Mouse (Mus musculus): ENCODE data around the gene Nfatc4. TPM values are rescaled to one million over a fixed set of nuclear protein-coding genes. Genes with fewer than 3 reads are reported as not detected.

The Nfatc4 gene
- 2.8 TPM for polyA plus RNA-seq (2012; fragmentation: generic; extraction: Trizol)

GRCm38 (mm10) chr14:55822991-55823762 lies at the start of gene Nfatc4:
Gene Nfatc4 (plus strand): TSS chr14:55823144.
- H3K27me3 ChIP-seq (ENCODE audit: control insufficient read depth, insufficient read depth, insufficient read length): no peaks in the 10 kb centered on the region
- peak within 1 kb of the TSS; percentile 83 for H3K4me2 ChIP-seq (ENCODE audit: low read depth)
- H3K36me3 ChIP-seq (ENCODE audit: control insufficient read depth, insufficient read depth): no peaks in the 10 kb centered on the region
- peak within 1 kb of the TSS; percentile 27 for H3ac ChIP-seq (ENCODE audit: control insufficient read depth, insufficient read length)
- TF ChIP-seq MYOG (IDR thresholded peaks at IDR 0.05; ENCODE audit: control insufficient read depth in 1 of 3, insufficient read depth in 1 of 3, insufficient read length in 2 of 3, low read depth in 2 of 3) (no peak), POLR2A (IDR thresholded peaks at IDR 0.05; ENCODE audit: insufficient read length, low read depth) (peak; percentile 21)
- H3K4me3 ChIP-seq: peak within 1 kb of the TSS; percentile 31
- H3K79me2 ChIP-seq (ENCODE audit: control insufficient read depth, insufficient read depth): no peaks in the 10 kb centered on the region

- H3K36me3 ChIP-seq (ENCODE audit: control insufficient read depth, insufficient read depth): no peaks in the 10 kb centered on the region
- H3K79me2 ChIP-seq (ENCODE audit: control insufficient read depth, insufficient read depth): no peaks in the 10 kb centered on the region
- no peak overlapping the region for H3K4me2 ChIP-seq (ENCODE audit: low read depth)
- peaks cover 34% of the 10 kb centered on the region for H3K27me3 ChIP-seq (ENCODE audit: control insufficient read depth, insufficient read depth, insufficient read length)
- no peak overlapping the region for H3K4me3 ChIP-seq
- TF ChIP-seq TCF12 (IDR thresholded peaks at IDR 0.05; ENCODE audit: insufficient read depth, poor library complexity, severe bottlenecking): no peak
- TF ChIP-seq MAX (IDR thresholded peaks at IDR 0.05; ENCODE audit: low read depth): no peak
- no peak for TF ChIP-seq SRF (IDR thresholded peaks at IDR 0.05; ENCODE audit: control insufficient read depth, insufficient read length, low read depth)
- no peak for TF ChIP-seq REST (IDR thresholded peaks at IDR 0.05; ENCODE audit: insufficient read depth, insufficient read length)
- no peak for TF ChIP-seq MYOG (IDR thresholded peaks at IDR 0.05; ENCODE audit: control insufficient read depth in 1 of 3, insufficient read depth in 1 of 3, insufficient read length in 2 of 3, low read depth in 2 of 3)
- TF ChIP-seq CEBPB (IDR thresholded peaks at IDR 0.05; ENCODE audit: insufficient read depth, poor library complexity, severe bottlenecking): no peak
- TF ChIP-seq POLR2A (IDR thresholded peaks at IDR 0.05; ENCODE audit: insufficient read length, low read depth): no peak
- H3ac ChIP-seq (ENCODE audit: control insufficient read depth, insufficient read length): no peak overlapping the region
Observed at GRCm38 (mm10) chr14:55776711-55777110, 46.2 kb upstream of the Nfatc4 start.

GRCm38 (mm10) chr14:55777176-55777575 lies 45.8 kb upstream of the Nfatc4 start:
- Histone ChIP-seq H3K79me2 (ENCODE audit: control insufficient read depth, insufficient read depth) (no peaks in the 10 kb centered on the region), H3K36me3 (ENCODE audit: control insufficient read depth, insufficient read depth) (no peaks in the 10 kb centered on the region), H3K4me3 (no peak overlapping the region), H3ac (ENCODE audit: control insufficient read depth, insufficient read length) (no peak overlapping the region), H3K27me3 (ENCODE audit: control insufficient read depth, insufficient read depth, insufficient read length) (peaks cover 30% of the 10 kb centered on the region), H3K4me2 (ENCODE audit: low read depth) (no peak overlapping the region)
- TF ChIP-seq REST (IDR thresholded peaks at IDR 0.05; ENCODE audit: insufficient read depth, insufficient read length) (no peak), CEBPB (IDR thresholded peaks at IDR 0.05; ENCODE audit: insufficient read depth, poor library complexity, severe bottlenecking) (no peak), E2F4 (IDR thresholded peaks at IDR 0.05; ENCODE audit: insufficient read depth) (no peak), MAX (IDR thresholded peaks at IDR 0.05; ENCODE audit: low read depth) (no peak), TCF3 (IDR thresholded peaks at IDR 0.05; ENCODE audit: insufficient read length, low read depth) (no peak), POLR2AphosphoS2 (IDR thresholded peaks at IDR 0.05; ENCODE audit: insufficient read length, low read depth) (no peak), SRF (IDR thresholded peaks at IDR 0.05; ENCODE audit: control insufficient read depth, insufficient read length, low read depth) (no peak), USF1 (IDR thresholded peaks at IDR 0.05; ENCODE audit: low read depth) (no peak), TCF12 (IDR thresholded peaks at IDR 0.05; ENCODE audit: insufficient read depth, poor library complexity, severe bottlenecking) (no peak), MYOD1 (IDR thresholded peaks at IDR 0.05; ENCODE audit: control insufficient read depth in 1 of 3, insufficient read length in 2 of 3, low read depth in 2 of 3) (no peak), MYOG (IDR thresholded peaks at IDR 0.05; ENCODE audit: control insufficient read depth in 1 of 3, insufficient read depth in 1 of 3, insufficient read length in 2 of 3, low read depth in 2 of 3) (no peak), POLR2A (IDR thresholded peaks at IDR 0.05; ENCODE audit: insufficient read length, low read depth) (no peak)

- no peaks in the 10 kb centered on the region for H3K36me3 ChIP-seq (ENCODE audit: control insufficient read depth, insufficient read depth)
- H3ac ChIP-seq (ENCODE audit: control insufficient read depth, insufficient read length): no peak overlapping the region
- TF ChIP-seq REST (IDR thresholded peaks at IDR 0.05; ENCODE audit: insufficient read depth, insufficient read length): no peak
- TF ChIP-seq MYOG (IDR thresholded peaks at IDR 0.05; ENCODE audit: control insufficient read depth in 1 of 3, insufficient read depth in 1 of 3, insufficient read length in 2 of 3, low read depth in 2 of 3): no peak
- TF ChIP-seq CEBPB (IDR thresholded peaks at IDR 0.05; ENCODE audit: insufficient read depth, poor library complexity, severe bottlenecking): no peak
- no peak for TF ChIP-seq POLR2AphosphoS2 (IDR thresholded peaks at IDR 0.05; ENCODE audit: insufficient read length, low read depth)
- TF ChIP-seq POLR2A (IDR thresholded peaks at IDR 0.05; ENCODE audit: insufficient read length, low read depth): no peak
- TF ChIP-seq TCF12 (IDR thresholded peaks at IDR 0.05; ENCODE audit: insufficient read depth, poor library complexity, severe bottlenecking): no peak
- TF ChIP-seq E2F4 (IDR thresholded peaks at IDR 0.05; ENCODE audit: insufficient read depth): no peak
- TF ChIP-seq MAX (IDR thresholded peaks at IDR 0.05; ENCODE audit: low read depth): no peak
- no peak for TF ChIP-seq SRF (IDR thresholded peaks at IDR 0.05; ENCODE audit: control insufficient read depth, insufficient read length, low read depth)
- no peak for TF ChIP-seq USF1 (IDR thresholded peaks at IDR 0.05; ENCODE audit: low read depth)
- TF ChIP-seq MYOD1 (IDR thresholded peaks at IDR 0.05; ENCODE audit: control insufficient read depth in 1 of 3, insufficient read length in 2 of 3, low read depth in 2 of 3): no peak
- no peak for TF ChIP-seq TCF3 (IDR thresholded peaks at IDR 0.05; ENCODE audit: insufficient read length, low read depth)
- no peak overlapping the region for H3K4me2 ChIP-seq (ENCODE audit: low read depth)
- no peak overlapping the region for H3K4me3 ChIP-seq
- H3K79me2 ChIP-seq (ENCODE audit: control insufficient read depth, insufficient read depth): no peaks in the 10 kb centered on the region
- peaks cover 24% of the 10 kb centered on the region for H3K27me3 ChIP-seq (ENCODE audit: control insufficient read depth, insufficient read depth, insufficient read length)
Observed at GRCm38 (mm10) chr14:55777806-55778205, 45.1 kb upstream of the Nfatc4 start.

- Histone ChIP-seq H3K4me3 (no peak overlapping the region), H3ac (ENCODE audit: control insufficient read depth, insufficient read length) (no peak overlapping the region), H3K4me2 (ENCODE audit: low read depth) (no peak overlapping the region), H3K79me2 (ENCODE audit: control insufficient read depth, insufficient read depth) (no peaks in the 10 kb centered on the region), H3K36me3 (ENCODE audit: control insufficient read depth, insufficient read depth) (no peaks in the 10 kb centered on the region), H3K27me3 (ENCODE audit: control insufficient read depth, insufficient read depth, insufficient read length) (peaks cover 18% of the 10 kb centered on the region)
- no peak for TF ChIP-seq SRF (IDR thresholded peaks at IDR 0.05; ENCODE audit: control insufficient read depth, insufficient read length, low read depth)
- no peak for TF ChIP-seq TCF3 (IDR thresholded peaks at IDR 0.05; ENCODE audit: insufficient read length, low read depth)
- no peak for TF ChIP-seq MYOD1 (IDR thresholded peaks at IDR 0.05; ENCODE audit: control insufficient read depth in 1 of 3, insufficient read length in 2 of 3, low read depth in 2 of 3)
- no peak for TF ChIP-seq REST (IDR thresholded peaks at IDR 0.05; ENCODE audit: insufficient read depth, insufficient read length)
Observed at GRCm38 (mm10) chr14:55778686-55779085, 44.3 kb upstream of the Nfatc4 start.
